Mouse (Mus musculus): ENCODE measurements around the gene Dennd1a.

DNA sequence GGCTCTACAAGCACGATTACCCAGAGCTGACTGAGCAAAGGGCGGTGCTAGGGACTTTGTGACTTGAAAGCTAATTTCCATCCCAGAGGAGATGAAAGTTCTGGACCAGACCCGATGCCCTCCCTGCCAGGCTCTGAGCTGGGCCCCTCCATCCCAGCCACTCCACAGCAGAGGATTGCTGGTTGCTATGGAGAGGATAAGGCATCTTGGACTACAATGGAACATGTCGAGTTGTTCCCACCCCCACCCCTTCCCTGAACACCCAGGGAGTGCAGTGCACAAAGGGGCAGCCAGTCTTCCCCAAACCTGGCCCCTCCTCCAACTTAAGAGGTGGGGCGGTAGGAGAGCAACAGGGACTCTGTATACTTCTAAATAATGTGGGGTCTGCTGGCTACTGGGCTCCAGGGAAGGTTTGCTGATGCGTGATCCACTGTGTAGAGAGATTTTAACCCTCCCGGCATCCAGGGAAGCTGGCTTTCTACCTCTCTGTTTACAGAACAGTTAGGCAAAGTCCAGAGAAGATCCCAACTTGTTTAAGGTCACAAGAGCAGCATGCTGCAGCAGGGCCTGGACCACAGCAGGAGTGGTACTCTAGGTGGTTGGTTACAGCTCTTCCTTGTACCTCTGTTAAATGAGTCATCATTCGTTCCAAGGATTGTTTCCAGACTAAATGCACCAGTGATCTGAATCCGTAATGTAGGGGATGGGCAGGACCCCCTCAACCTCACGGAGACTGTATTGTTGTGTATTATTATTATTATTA is 509.1 kb downstream of the Dennd1a start:
- TF ChIP-seq CTCF (IDR thresholded peaks at IDR 0.05; ENCODE audit: control insufficient read depth, insufficient read depth, insufficient replicate concordance, low read depth, low read length) (no peak), POLR2A (IDR thresholded peaks at IDR 0.05; ENCODE audit: control insufficient read depth, low read depth, low read length) (no peak)
